Mouse (Mus musculus) kidney, postnatal 4 days (tissue): Measurements from ENCODE around the gene Surf2.
"Not testable (repeated sequence)": the region's sequence is repeated elsewhere in the genome, so short reads cannot be mapped to it uniquely, and the experiment has no call there.

Source experiments
- DNase-seq, 2 experiments: peaks; one replicate each; pipeline ENCODE4 v3.0.0; 2021; ENCODE audit warnings: mixed read lengths in 2 of 2

Gene Surf2

GRCm38 (mm10) chr2:26915927-26916728 lies at the start of gene Surf2, which contains the start of gene Surf1:
Gene Surf2 (plus strand): TSS chr2:26916367.
Gene Surf1 (minus strand): TSS chr2:26916530.
- peak; percentile 81 to 88 for DNase-seq

- no peak for DNase-seq
Observed at GRCm38 (mm10) chr2:26870666-26871065, 45.5 kb upstream of the Surf2 start.

GRCm38 (mm10) chr2:26878571-26878970 lies 37.6 kb upstream of the Surf2 start:
- DNase-seq: no peak

- DNase-seq: not testable (repeated sequence)
Observed at GRCm38 (mm10) chr2:26885541-26885940, 30.6 kb upstream of the Surf2 start.

- DNase-seq: not testable (repeated sequence)
Observed at GRCm38 (mm10) chr2:26886170-26886569, 30.0 kb upstream of the Surf2 start.

- no peak for DNase-seq
Observed at GRCm38 (mm10) chr2:26895898-26896297, 20.3 kb upstream of the Surf2 start.

- DNase-seq: no peak
Observed at GRCm38 (mm10) chr2:26900731-26901130, 15.4 kb upstream of the Surf2 start.

GRCm38 (mm10) chr2:26901834-26902400 lies 14.2 kb upstream of the Surf2 start:
- no peak for DNase-seq

GRCm38 (mm10) chr2:26902467-26903220 lies 13.5 kb upstream of the Surf2 start, which contains the start of gene Surf6:
Gene Surf6 (minus strand): TSS chr2:26902879.
- DNase-seq: peak; percentile 94 to 97

- no peak for DNase-seq
Observed at GRCm38 (mm10) chr2:26903311-26903710, 12.9 kb upstream of the Surf2 start.

- DNase-seq: no peak
Observed at GRCm38 (mm10) chr2:26905936-26906335, 10.2 kb upstream of the Surf2 start.

- DNase-seq: no peak
Observed at GRCm38 (mm10) chr2:26906431-26906830, 9.7 kb upstream of the Surf2 start.

- peak; percentile 69 to 80 for DNase-seq
Observed at GRCm38 (mm10) chr2:26907109-26907508, 9.1 kb upstream of the Surf2 start.

- no peak for DNase-seq
Observed at GRCm38 (mm10) chr2:26908710-26909386, 7.3 kb upstream of the Surf2 start.

- no peak for DNase-seq
Observed at GRCm38 (mm10) chr2:26909387-26909784, 6.8 kb upstream of the Surf2 start.

- peak; percentile 100 for DNase-seq
Observed at GRCm38 (mm10) chr2:26910124-26910993, 5.8 kb upstream of the Surf2 start, which contains the start of the genes Med22 and Rpl7a. Gene Med22 (minus strand): TSS chr2:26910677. Gene Rpl7a (plus strand): TSS chr2:26910764.

GRCm38 (mm10) chr2:26910994-26911765 lies 5.0 kb upstream of the Surf2 start:
- peak; percentile 77 to 87 for DNase-seq

- no peak for DNase-seq
Observed at GRCm38 (mm10) chr2:26912253-26912770, 3.9 kb upstream of the Surf2 start.

- no peak for DNase-seq
Observed at GRCm38 (mm10) chr2:26913416-26914147, 2.6 kb upstream of the Surf2 start.
